Mouse (Mus musculus) stomach, postnatal 0 days (tissue): ENCODE results near the gene D430042O09Rik.

Experiments used
- CTCF ChIP-seq: IDR thresholded peaks from 2 replicates; pipeline ENCODE4 v1.5.1; 2016; ENCODE audit warnings: antibody characterized with exemption, low read depth, mild to moderate bottlenecking, moderate library complexity
- EP300 ChIP-seq: optimal IDR thresholded peaks from 2 replicates; pipeline ENCODE3; 2016; ENCODE audit warnings: antibody characterized with exemption

- TF ChIP-seq EP300 (no peak), CTCF (no peak)
These were observed 163.9 kb downstream of the D430042O09Rik start for GRCm38 (mm10) chr7:125871404-125872201.
